Mouse (Mus musculus): ENCODE measurements around the gene Bcorl1.

- no peak for TF ChIP-seq CTCF (IDR thresholded peaks at IDR 0.05; ENCODE audit: control insufficient read depth, insufficient read depth, low read length)
- TF ChIP-seq POLR2A (IDR thresholded peaks at IDR 0.05; ENCODE audit: borderline replicate concordance, control insufficient read depth, low read depth, low read length) = no peak
Measured at GRCm38 (mm10) chrX:48424583-48424982, 83.4 kb downstream of the Bcorl1 start.
